Mouse (Mus musculus): ENCODE results near the gene Il1r1. TPM values are rescaled to one million over a fixed set of nuclear protein-coding genes. Genes with fewer than 3 reads are reported as not detected.

The Il1r1 gene
- polyA plus RNA-seq, 1 experiment = 7.6 TPM

- Histone ChIP-seq H3K79me2 (ENCODE audit: control insufficient read depth, insufficient read depth) (no peaks in the 10 kb centered on the region), H3K4me2 (ENCODE audit: low read depth) (no peak overlapping the region), H3ac (ENCODE audit: control insufficient read depth, insufficient read length) (no peak overlapping the region), H3K4me3 (no peak overlapping the region), H3K36me3 (ENCODE audit: control insufficient read depth, insufficient read depth) (no peaks in the 10 kb centered on the region), H3K27me3 (ENCODE audit: control insufficient read depth, insufficient read depth, insufficient read length) (no peaks in the 10 kb centered on the region)
- no peak for TF ChIP-seq USF1 (IDR thresholded peaks at IDR 0.05; ENCODE audit: low read depth)
- no peak for TF ChIP-seq E2F4 (IDR thresholded peaks at IDR 0.05; ENCODE audit: insufficient read depth)
- no peak for TF ChIP-seq SRF (IDR thresholded peaks at IDR 0.05; ENCODE audit: control insufficient read depth, insufficient read length, low read depth)
- TF ChIP-seq TCF3 (IDR thresholded peaks at IDR 0.05; ENCODE audit: insufficient read length, low read depth) = no peak
- no peak for TF ChIP-seq MYOD1 (IDR thresholded peaks at IDR 0.05; ENCODE audit: control insufficient read depth in 1 of 3, insufficient read length in 2 of 3, low read depth in 2 of 3)
- TF ChIP-seq TCF12 (IDR thresholded peaks at IDR 0.05; ENCODE audit: insufficient read depth, poor library complexity, severe bottlenecking) = no peak
- TF ChIP-seq MYOG (IDR thresholded peaks at IDR 0.05; ENCODE audit: control insufficient read depth in 1 of 3, insufficient read depth in 1 of 3, insufficient read length in 2 of 3, low read depth in 2 of 3) = no peak
- TF ChIP-seq POLR2A (IDR thresholded peaks at IDR 0.05; ENCODE audit: insufficient read length, low read depth) = no peak
- TF ChIP-seq MAX (IDR thresholded peaks at IDR 0.05; ENCODE audit: low read depth) = no peak
- no peak for TF ChIP-seq POLR2AphosphoS2 (IDR thresholded peaks at IDR 0.05; ENCODE audit: insufficient read length, low read depth)
- TF ChIP-seq CEBPB (IDR thresholded peaks at IDR 0.05; ENCODE audit: insufficient read depth, poor library complexity, severe bottlenecking) = no peak
- no peak for TF ChIP-seq REST (IDR thresholded peaks at IDR 0.05; ENCODE audit: insufficient read depth, insufficient read length)
These were observed 4.2 kb downstream of the Il1r1 start for GRCm38 (mm10) chr1:40229033-40229432.

- no peaks in the 10 kb centered on the region for H3K36me3 ChIP-seq (ENCODE audit: control insufficient read depth, insufficient read depth)
- TF ChIP-seq MYOD1 (IDR thresholded peaks at IDR 0.05; ENCODE audit: control insufficient read depth in 1 of 3, insufficient read length in 2 of 3, low read depth in 2 of 3) = no peak
- TF ChIP-seq MAX (IDR thresholded peaks at IDR 0.05; ENCODE audit: low read depth) = no peak
- TF ChIP-seq E2F4 (IDR thresholded peaks at IDR 0.05; ENCODE audit: insufficient read depth) = no peak
- no peak for TF ChIP-seq POLR2AphosphoS2 (IDR thresholded peaks at IDR 0.05; ENCODE audit: insufficient read length, low read depth)
- no peak for TF ChIP-seq MYOG (IDR thresholded peaks at IDR 0.05; ENCODE audit: control insufficient read depth in 1 of 3, insufficient read depth in 1 of 3, insufficient read length in 2 of 3, low read depth in 2 of 3)
- TF ChIP-seq TCF3 (IDR thresholded peaks at IDR 0.05; ENCODE audit: insufficient read length, low read depth) = no peak
- no peak for TF ChIP-seq SRF (IDR thresholded peaks at IDR 0.05; ENCODE audit: control insufficient read depth, insufficient read length, low read depth)
- no peak for TF ChIP-seq CEBPB (IDR thresholded peaks at IDR 0.05; ENCODE audit: insufficient read depth, poor library complexity, severe bottlenecking)
- no peak overlapping the region for H3K4me2 ChIP-seq (ENCODE audit: low read depth)
- no peak overlapping the region for H3K4me3 ChIP-seq
- H3K79me2 ChIP-seq (ENCODE audit: control insufficient read depth, insufficient read depth) = no peaks in the 10 kb centered on the region
- no peak overlapping the region for H3ac ChIP-seq (ENCODE audit: control insufficient read depth, insufficient read length)
- H3K27me3 ChIP-seq (ENCODE audit: control insufficient read depth, insufficient read depth, insufficient read length) = no peaks in the 10 kb centered on the region
These were observed 4.9 kb downstream of the Il1r1 start for GRCm38 (mm10) chr1:40229771-40230280.

- no peaks in the 10 kb centered on the region for H3K27me3 ChIP-seq (ENCODE audit: control insufficient read depth, insufficient read depth, insufficient read length)
- no peak overlapping the region for H3K4me3 ChIP-seq
- H3K36me3 ChIP-seq (ENCODE audit: control insufficient read depth, insufficient read depth) = no peaks in the 10 kb centered on the region
- TF ChIP-seq MAX (IDR thresholded peaks at IDR 0.05; ENCODE audit: low read depth) (no peak), TCF12 (IDR thresholded peaks at IDR 0.05; ENCODE audit: insufficient read depth, poor library complexity, severe bottlenecking) (no peak), SRF (IDR thresholded peaks at IDR 0.05; ENCODE audit: control insufficient read depth, insufficient read length, low read depth) (no peak), E2F4 (IDR thresholded peaks at IDR 0.05; ENCODE audit: insufficient read depth) (no peak), MYOG (IDR thresholded peaks at IDR 0.05; ENCODE audit: control insufficient read depth in 1 of 3, insufficient read depth in 1 of 3, insufficient read length in 2 of 3, low read depth in 2 of 3) (no peak), USF1 (IDR thresholded peaks at IDR 0.05; ENCODE audit: low read depth) (no peak), TCF3 (IDR thresholded peaks at IDR 0.05; ENCODE audit: insufficient read length, low read depth) (no peak), MYOD1 (IDR thresholded peaks at IDR 0.05; ENCODE audit: control insufficient read depth in 1 of 3, insufficient read length in 2 of 3, low read depth in 2 of 3) (no peak), CEBPB (IDR thresholded peaks at IDR 0.05; ENCODE audit: insufficient read depth, poor library complexity, severe bottlenecking) (no peak), POLR2A (IDR thresholded peaks at IDR 0.05; ENCODE audit: insufficient read length, low read depth) (no peak)
- no peak overlapping the region for H3ac ChIP-seq (ENCODE audit: control insufficient read depth, insufficient read length)
- no peak overlapping the region for H3K4me2 ChIP-seq (ENCODE audit: low read depth)
- no peaks in the 10 kb centered on the region for H3K79me2 ChIP-seq (ENCODE audit: control insufficient read depth, insufficient read depth)
These were observed 5.5 kb downstream of the Il1r1 start for GRCm38 (mm10) chr1:40230336-40230735.

GRCm38 (mm10) chr1:40231116-40231515 lies 6.2 kb downstream of the Il1r1 start:
- Histone ChIP-seq H3K27me3 (ENCODE audit: control insufficient read depth, insufficient read depth, insufficient read length) (no peaks in the 10 kb centered on the region), H3K4me2 (ENCODE audit: low read depth) (no peak overlapping the region), H3K4me3 (no peak overlapping the region), H3K79me2 (ENCODE audit: control insufficient read depth, insufficient read depth) (no peaks in the 10 kb centered on the region), H3ac (ENCODE audit: control insufficient read depth, insufficient read length) (no peak overlapping the region), H3K36me3 (ENCODE audit: control insufficient read depth, insufficient read depth) (no peaks in the 10 kb centered on the region)
- TF ChIP-seq USF1 (IDR thresholded peaks at IDR 0.05; ENCODE audit: low read depth) = no peak
- no peak for TF ChIP-seq CEBPB (IDR thresholded peaks at IDR 0.05; ENCODE audit: insufficient read depth, poor library complexity, severe bottlenecking)
- no peak for TF ChIP-seq TCF3 (IDR thresholded peaks at IDR 0.05; ENCODE audit: insufficient read length, low read depth)
- TF ChIP-seq POLR2A (IDR thresholded peaks at IDR 0.05; ENCODE audit: insufficient read length, low read depth) = no peak
- no peak for TF ChIP-seq TCF12 (IDR thresholded peaks at IDR 0.05; ENCODE audit: insufficient read depth, poor library complexity, severe bottlenecking)
- no peak for TF ChIP-seq E2F4 (IDR thresholded peaks at IDR 0.05; ENCODE audit: insufficient read depth)
- no peak for TF ChIP-seq POLR2AphosphoS2 (IDR thresholded peaks at IDR 0.05; ENCODE audit: insufficient read length, low read depth)
- TF ChIP-seq MAX (IDR thresholded peaks at IDR 0.05; ENCODE audit: low read depth) = no peak
- no peak for TF ChIP-seq SRF (IDR thresholded peaks at IDR 0.05; ENCODE audit: control insufficient read depth, insufficient read length, low read depth)
- no peak for TF ChIP-seq MYOD1 (IDR thresholded peaks at IDR 0.05; ENCODE audit: control insufficient read depth in 1 of 3, insufficient read length in 2 of 3, low read depth in 2 of 3)
- TF ChIP-seq MYOG (IDR thresholded peaks at IDR 0.05; ENCODE audit: control insufficient read depth in 1 of 3, insufficient read depth in 1 of 3, insufficient read length in 2 of 3, low read depth in 2 of 3) = no peak

Measured in myocyte (in vitro differentiated cells).